Mouse (Mus musculus): Measurements from ENCODE around the gene Hnrnpr. TPM values are rescaled to one million over a fixed set of nuclear protein-coding genes. Genes with fewer than 3 reads are reported as not detected.

The Hnrnpr gene
- polyA plus RNA-seq (2012; rRNA removed), result 0.58 and 1.3 TPM in 2 replicates

DNA sequence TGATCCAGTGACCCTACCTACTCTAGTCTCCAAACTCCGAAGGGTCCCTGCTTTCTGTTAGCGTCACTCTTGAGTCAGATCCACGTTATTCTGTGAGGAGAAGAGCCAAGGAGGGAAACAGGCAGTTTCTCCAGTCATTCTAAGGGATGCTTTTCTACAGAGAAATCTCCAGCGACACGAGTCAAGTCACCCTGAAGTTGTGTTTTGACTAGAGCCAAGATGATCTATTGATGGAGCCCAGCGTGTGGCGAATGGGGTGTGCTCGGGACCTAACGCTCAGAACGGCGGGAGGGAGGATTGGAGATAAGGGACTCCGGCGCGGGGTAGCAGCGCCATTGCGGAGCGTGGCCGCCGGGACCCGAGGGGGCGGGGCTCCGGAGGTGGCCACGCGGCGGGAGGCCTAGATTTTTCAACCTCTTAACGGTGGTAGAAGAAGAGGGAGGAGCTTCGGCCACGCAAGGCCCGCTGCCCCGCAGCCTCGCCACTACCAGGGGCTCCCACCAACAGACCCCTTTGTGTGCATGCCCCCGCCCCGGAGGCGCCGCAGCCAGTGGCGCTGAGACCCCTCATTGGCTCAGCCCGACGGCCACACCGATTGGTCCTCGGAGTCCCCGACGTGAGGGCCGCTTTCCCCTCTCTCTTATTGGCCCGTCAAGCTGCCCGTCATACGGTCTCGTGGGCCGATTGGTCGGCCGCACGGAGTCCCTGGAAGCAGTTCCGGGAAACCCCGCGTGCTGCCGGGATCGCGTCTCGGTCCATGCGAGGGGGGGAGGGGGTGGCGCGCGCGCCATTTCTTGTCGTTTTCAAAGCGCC lies at the start of gene Hnrnpr:
Hnrnpr (plus strand) TSS at position 714 of the 813 bp plus-strand sequence.

DNA sequence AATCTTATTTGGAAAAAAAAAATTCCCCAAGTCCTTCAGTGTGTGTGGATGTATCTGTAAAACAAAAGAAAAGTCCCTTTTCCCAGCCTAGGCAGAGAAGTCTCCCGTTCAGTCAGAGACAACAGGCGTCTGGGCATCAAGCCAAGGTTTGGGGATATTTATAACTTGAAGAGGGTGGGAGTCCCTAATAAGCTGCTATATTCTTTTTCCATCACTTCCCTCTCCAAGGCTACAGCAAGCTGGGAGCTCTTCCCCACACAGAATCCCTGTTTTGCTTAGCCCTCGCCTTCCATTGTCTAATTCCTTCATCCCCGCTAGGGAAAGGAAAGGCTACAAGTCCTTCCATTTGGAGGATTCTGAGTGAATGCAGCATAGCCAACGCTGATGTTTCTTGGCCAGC lies 26.3 kb upstream of the Hnrnpr start, which contains the start of gene Zfp46:
Zfp46 (plus strand) TSS at position 229 of the 400 bp plus-strand sequence.

Other genes starting within 250 kb of the Hnrnpr start
- 337 and 441 TPM in 2 replicates for gene Id3, start 167.4 kb upstream of the Hnrnpr start, polyA plus RNA-seq (2012; rRNA removed)
- 2.8 and 3.6 TPM in 2 replicates for gene E2f2, start 138.5 kb upstream of the Hnrnpr start, polyA plus RNA-seq (2012; rRNA removed)
- 3.5 and 3.9 TPM in 2 replicates for gene Asap3, start 104.6 kb upstream of the Hnrnpr start, polyA plus RNA-seq (2012; rRNA removed)
- 4.1 and 4.4 TPM in 2 replicates for gene Tcea3, start 63.2 kb upstream of the Hnrnpr start, polyA plus RNA-seq (2012; rRNA removed)
- gene Zfp46, start 26.3 kb upstream of the Hnrnpr start, polyA plus RNA-seq (2012; rRNA removed), result 5.1 and 7.5 TPM in 2 replicates
- gene Htr1d, start 112.6 kb downstream of the Hnrnpr start, polyA plus RNA-seq (2012; rRNA removed), result 0.05 and 0.15 TPM in 2 replicates
- gene 6030445D17Rik, start 151.3 kb downstream of the Hnrnpr start, polyA plus RNA-seq (2012; rRNA removed), result 0.12 and 0.14 TPM in 2 replicates
- gene Luzp1, start 158.8 kb downstream of the Hnrnpr start, polyA plus RNA-seq (2012; rRNA removed), result 2.5 and 3.1 TPM in 2 replicates